Mouse (Mus musculus): ENCODE results near the gene Gm10197. TPM values are rescaled to one million over a fixed set of nuclear protein-coding genes. Genes with fewer than 3 reads are reported as not detected.

Gene Gm10197
- polyA plus RNA-seq (2012; ENCODE audit: low replicate concordance): not detected in 2 replicates

DNA sequence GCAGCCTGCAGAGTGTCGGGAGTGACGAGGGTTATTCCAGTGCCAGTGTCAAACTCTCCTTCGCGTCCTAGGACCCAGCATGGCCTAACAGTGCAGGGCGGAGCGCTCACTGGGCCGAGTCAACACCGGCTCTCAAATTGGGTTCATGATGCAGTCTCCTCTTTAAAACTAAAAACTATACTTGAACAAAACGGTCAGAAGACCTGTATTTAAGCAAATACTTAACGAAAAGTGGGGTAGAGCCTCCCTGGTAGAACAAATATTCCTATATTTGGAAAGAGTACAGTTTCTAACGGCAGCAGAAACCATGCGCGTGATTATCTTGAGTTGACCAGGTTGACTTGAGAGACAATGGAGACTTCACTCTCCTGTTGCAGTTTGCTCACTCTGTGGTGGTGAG lies at the start of gene Gm10197:
Gene Gm10197, minus strand, starts transcription at position 101 of the 400 bp plus-strand sequence.

DNA sequence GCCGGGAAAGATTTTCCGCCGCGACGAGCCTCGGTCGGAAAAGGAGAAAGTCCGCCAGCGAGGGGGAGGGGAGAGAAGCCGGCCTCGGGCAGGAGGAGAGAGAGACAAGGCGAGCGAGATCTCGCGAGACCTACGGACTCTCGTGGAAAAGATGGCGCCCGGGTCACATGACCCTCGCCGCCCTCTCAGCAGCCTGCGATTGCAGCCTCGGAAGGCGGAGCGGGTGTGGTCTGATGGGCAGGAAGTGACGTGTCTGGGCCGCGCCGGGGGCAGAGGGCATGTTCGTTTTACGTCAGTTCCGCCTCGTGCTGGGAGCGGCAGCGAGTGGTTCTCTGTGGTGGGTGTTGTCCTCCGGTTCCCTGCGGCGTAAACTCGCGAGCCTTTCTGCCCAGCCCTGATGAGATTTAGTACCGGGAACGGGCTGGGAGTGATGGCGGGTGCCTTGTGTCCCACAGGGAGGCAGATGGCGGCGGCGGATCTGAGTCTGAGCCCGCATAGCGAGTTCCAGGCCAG lies 19.0 kb upstream of the Gm10197 start, which contains the start of gene Smndc1:
Gene Smndc1, minus strand, starts transcription at position 84 of the 513 bp plus-strand sequence.

Other genes with a start within 250 kb of the Gm10197 start
- 3.3 and 4.9 TPM in 2 replicates for gene Add3, start 231.3 kb downstream of the Gm10197 start, polyA plus RNA-seq (2012; ENCODE audit: low replicate concordance)
- 31.7 and 32.0 TPM in 2 replicates for gene Mxi1, start 61.2 kb downstream of the Gm10197 start, polyA plus RNA-seq (2012; ENCODE audit: low replicate concordance)
- gene Smndc1, start 18.8 kb upstream of the Gm10197 start, polyA plus RNA-seq (2012; ENCODE audit: low replicate concordance): 135 and 136 TPM in 2 replicates
- gene Dusp5, start 157.3 kb upstream of the Gm10197 start, polyA plus RNA-seq (2012; ENCODE audit: low replicate concordance): 3.0 and 3.7 TPM in 2 replicates
- 45.5 and 118 TPM in 2 replicates for gene Nutf2-ps1, start 217.3 kb upstream of the Gm10197 start, polyA plus RNA-seq (2012; ENCODE audit: low replicate concordance)
- gene Smc3, start 228.6 kb upstream of the Gm10197 start, polyA plus RNA-seq (2012; ENCODE audit: low replicate concordance): 14.0 and 22.5 TPM in 2 replicates